Mouse (Mus musculus): Measurements from ENCODE around the gene Wfdc21.

GRCm38 (mm10) chr11:83743525-83743924 lies 3.2 kb upstream of the Wfdc21 start:
- no peak for TF ChIP-seq EP300 (IDR thresholded peaks at IDR 0.05; ENCODE audit: insufficient read depth, low read depth, low read length)
- no peak for TF ChIP-seq CTCF (IDR thresholded peaks at IDR 0.05; ENCODE audit: low read depth, low read length)
- no peak for TF ChIP-seq POLR2A (IDR thresholded peaks at IDR 0.05; ENCODE audit: insufficient read depth, low read length)

Measured in ES-Bruce4 (cell line).